Mouse (Mus musculus) bone marrow macrophage, adult 2 months (primary cell): ENCODE measurements at regions not wholly inside any gene's neighbourhood (a gene's known extent, or its start where the extent isn't known, plus 50 kb on each side); places are given as distances from the start of the nearest gene placed in this dataset.

Source experiments
- CTCF ChIP-seq: IDR thresholded peaks from 2 replicates; pipeline ENCODE4 v1.5.1; 2012; ENCODE audit warnings: low read depth, mild to moderate bottlenecking, low read length, moderate library complexity
- POLR2A ChIP-seq: IDR thresholded peaks from 2 replicates; pipeline ENCODE4 v1.6.1; 2012; ENCODE audit warnings: mild to moderate bottlenecking, low read depth, low read length, borderline replicate concordance

DNA sequence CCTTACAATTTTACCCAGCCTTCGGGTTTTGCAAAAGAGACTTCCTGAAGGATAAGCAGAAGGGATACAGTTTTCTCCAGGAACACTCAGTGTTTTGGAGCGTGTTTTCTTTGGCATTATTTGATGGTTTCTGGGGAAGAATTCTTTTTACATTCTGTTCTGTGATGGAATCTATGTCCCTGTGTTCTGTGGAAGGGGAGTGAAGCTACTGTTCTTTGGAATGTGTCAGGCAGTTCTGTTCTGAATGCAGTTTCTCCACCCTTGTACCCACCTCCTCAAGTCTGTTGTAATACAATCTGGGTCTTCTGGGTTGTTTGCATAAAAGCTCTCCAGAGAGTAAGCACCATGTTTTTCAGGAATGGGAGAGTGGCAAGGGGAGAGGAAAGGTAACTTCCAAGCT is 202.0 kb upstream of the Ccdc54 start:
- TF ChIP-seq CTCF: no peak
- no peak for TF ChIP-seq POLR2A
